Mouse (Mus musculus) CH12.LX (cell line): Measurements from ENCODE around the gene Mea1. TPM values are rescaled to one million over a fixed set of nuclear protein-coding genes. Genes with fewer than 3 reads are reported as not detected.

Source experiments
- DNase-seq: peaks from one replicate; pipeline ENCODE4 v3.0.0-alpha.2; 2013; ENCODE audit errors: extremely low read depth
- H3K27ac ChIP-seq: 2 replicates; pipeline ENCODE4 v1.5.1; 2012; ENCODE audit warnings: low read depth, mild to moderate bottlenecking, control low read depth, moderate library complexity; ENCODE audit not compliant: insufficient read depth
- H3K27me3 ChIP-seq: replicated peaks from 2 replicates; pipeline ENCODE3; 2012; ENCODE audit warnings: inconsistent platforms
- H3K36me3 ChIP-seq, 2 experiments: replicated peaks in 1 of 2; 2 replicates each; pipeline versions ENCODE3 to v1.6.1; 2012; ENCODE audit warnings: inconsistent platforms in 1 of 2, low read length in 1 of 2, mild to moderate bottlenecking in 1 of 2, mixed read lengths in 1 of 2, moderate library complexity in 1 of 2; ENCODE audit not compliant: control insufficient read depth in 1 of 2, insufficient read depth in 1 of 2
- H3K4me1 ChIP-seq, 2 experiments: 2 replicates each; pipeline ENCODE4 v1.6.1; 2012; ENCODE audit warnings: inconsistent platforms in 1 of 2, moderate library complexity in 1 of 2; ENCODE audit not compliant: insufficient read depth in 2 of 2, control insufficient read depth in 1 of 2
- H3K4me2 ChIP-seq: 2 replicates; pipeline ENCODE4 v1.6.1; 2012; ENCODE audit warnings: low read depth, mild to moderate bottlenecking, control low read depth; ENCODE audit not compliant: poor library complexity, insufficient read depth, severe bottlenecking
- H3K4me3 ChIP-seq, 3 experiments: fragments of 150-350 bp in 1 of 3; sonication (generic) in 1 of 3; replicated peaks in 1 of 3; 2 replicates each; pipeline versions ENCODE3 to v1.5.1; 2011 to 2012; ENCODE audit warnings: low read depth in 2 of 3, low read length in 2 of 3, mild to moderate bottlenecking in 2 of 3, moderate library complexity in 2 of 3, control low read depth in 1 of 3, improper control_type of control experiment in 1 of 3, inconsistent platforms in 1 of 3, mixed read lengths in 1 of 3; ENCODE audit not compliant: poor library complexity in 1 of 3
- H3K79me2 ChIP-seq: replicated peaks from 2 replicates; pipeline ENCODE4 v1.6.1; 2012; ENCODE audit warnings: mild to moderate bottlenecking, moderate library complexity; ENCODE audit not compliant: control insufficient read depth, poor library complexity, insufficient read depth, severe bottlenecking; ENCODE audit errors: extremely low read depth
- H3K9ac ChIP-seq: 2 replicates; pipeline ENCODE4 v1.6.1; 2012; ENCODE audit warnings: low read depth, mild to moderate bottlenecking, control low read depth, moderate library complexity; ENCODE audit not compliant: insufficient read depth
- H3K9me3 ChIP-seq: replicated peaks from 2 replicates; pipeline ENCODE3; 2012; ENCODE audit warnings: low read length, inconsistent platforms, mixed read lengths
- CHD2 ChIP-seq: IDR thresholded peaks from 2 replicates; pipeline ENCODE4 v1.6.1; 2011; ENCODE audit warnings: low read length, improper control_type of control experiment
- EP300 ChIP-seq: IDR thresholded peaks from 2 replicates; pipeline ENCODE4 v1.6.1; 2011; ENCODE audit warnings: low read length, improper control_type of control experiment
- ETS1 ChIP-seq: conservative IDR thresholded peaks from 2 replicates; pipeline ENCODE4 v1.6.1; 2012; ENCODE audit warnings: low read depth, mild to moderate bottlenecking, inconsistent platforms, low read length, improper control_type of control experiment, moderate library complexity
- GABPA ChIP-seq: IDR thresholded peaks from 2 replicates; pipeline ENCODE4 v1.6.1; 2012; ENCODE audit warnings: low read depth, low read length, improper control_type of control experiment, inconsistent platforms; ENCODE audit not compliant: insufficient replicate concordance
- HCFC1 ChIP-seq: IDR thresholded peaks from 2 replicates; pipeline ENCODE4 v1.6.1; 2012; ENCODE audit warnings: low read depth, mild to moderate bottlenecking, inconsistent platforms, low read length, improper control_type of control experiment
- IRF4 ChIP-seq: IDR thresholded peaks from 2 replicates; pipeline ENCODE4 v1.6.1; 2014; ENCODE audit warnings: low read depth, mild to moderate bottlenecking, inconsistent platforms, low read length, improper control_type of control experiment
- JUN ChIP-seq: IDR thresholded peaks from 2 replicates; pipeline ENCODE4 v1.6.1; 2011; ENCODE audit warnings: low read depth, mild to moderate bottlenecking, low read length, improper control_type of control experiment, moderate library complexity; ENCODE audit not compliant: insufficient read depth
- JUND ChIP-seq: conservative IDR thresholded peaks from 2 replicates; pipeline ENCODE4 v1.6.1; 2011; ENCODE audit warnings: low read depth, low read length, improper control_type of control experiment
- MAX ChIP-seq: IDR thresholded peaks from 2 replicates; pipeline ENCODE4 v1.6.1; 2011; ENCODE audit warnings: low read length, improper control_type of control experiment
- MXI1 ChIP-seq: IDR thresholded peaks from 2 replicates; pipeline ENCODE4 v1.6.1; 2011; ENCODE audit warnings: mild to moderate bottlenecking, low read depth, low read length, improper control_type of control experiment
- PAX5 ChIP-seq: IDR thresholded peaks from 2 replicates; pipeline ENCODE4 v1.6.1; 2012; ENCODE audit warnings: low read length, inconsistent platforms, mixed read lengths
- POLR2A ChIP-seq: IDR thresholded peaks from 2 replicates; pipeline ENCODE4 v1.6.1; 2011; ENCODE audit warnings: low read depth, mild to moderate bottlenecking, improper control_type of control experiment, low read length
- SIN3A ChIP-seq: IDR thresholded peaks from 2 replicates; pipeline ENCODE4 v1.6.1; 2012; ENCODE audit warnings: low read length, improper control_type of control experiment, inconsistent platforms
- SMC3 ChIP-seq: IDR thresholded peaks from 2 replicates; pipeline ENCODE4 v1.6.1; 2011; ENCODE audit warnings: low read depth, low read length, improper control_type of control experiment
- TBP ChIP-seq: conservative IDR thresholded peaks from 2 replicates; pipeline ENCODE4 v1.6.1; 2011; ENCODE audit warnings: low read depth, low read length, improper control_type of control experiment
- USF1 ChIP-seq: IDR thresholded peaks from 2 replicates; pipeline ENCODE4 v1.6.1; 2014; ENCODE audit warnings: low read depth, mild to moderate bottlenecking, inconsistent platforms, low read length, improper control_type of control experiment
- USF2 ChIP-seq: conservative IDR thresholded peaks from 2 replicates; pipeline ENCODE4 v1.6.1; 2011; ENCODE audit warnings: low read depth, low read length, improper control_type of control experiment
- ZKSCAN1 ChIP-seq: IDR thresholded peaks from 2 replicates; pipeline ENCODE4 v1.6.1; 2012; ENCODE audit warnings: low read depth, inconsistent platforms, low read length, improper control_type of control experiment, borderline replicate concordance
- dilution Hi-C: fragments of 300-500 bp; cut with MboI; formaldehyde crosslinking; loops from 2 replicates; pipeline ENCODE4 v1.14.3; 2020; ENCODE audit warnings: low sequenced_read_pairs; ENCODE audit not compliant: extremely low pct_unique_long_range_greater_than_20kb, extremely low pct_ligation_motif_present
- in situ Hi-C: fragments of 300-500 bp; cut with MboI; formaldehyde crosslinking; loops from 3 replicates; pipeline ENCODE4 v1.14.3; 2019; ENCODE audit warnings: low sequenced_read_pairs, low pct_ligation_motif_present, low pct_unique_long_range_greater_than_20kb, mixed read lengths
- polyA plus RNA-seq: library from polyadenylated mRNA; unstranded; fragments of >175 nt; gene quantifications from 2 replicates; pipeline ENCODE4 v1.2.1, GENCODE M21; 2012; ENCODE audit warnings: low read depth; ENCODE audit not compliant: insufficient read length
- total RNA-seq, 2 experiments: library from RNA; depleted of rRNA; stranded (reverse); fragments of 300-350 nt in 1 of 2; fragments of >200 nt in 1 of 2; gene quantifications; 2 replicates each; pipeline ENCODE4 v1.2.3; 2012 to 2014

Gene Mea1
- total and polyA plus RNA-seq, 3 experiments, result 68.3 to 106 (median 86.1) TPM

GRCm38 (mm10) chr17:46699912-46700311 lies 21.3 kb downstream of the Mea1 start:
- Histone ChIP-seq H3K36me3 (peaks cover 8 to 63% of the 10 kb centered on the region in 2 experiments), H3K4me3 (no peak overlapping the region), H3K79me2 (peaks cover 12% of the 10 kb centered on the region), H3K4me1 (peaks cover 11 to 24% of the 10 kb centered on the region in 2 experiments), H3K27ac (no peak overlapping the region), H3K9ac (no peak overlapping the region), H3K27me3 (no peaks in the 10 kb centered on the region), H3K9me3 (no peaks in the 10 kb centered on the region), H3K4me2 (no peak overlapping the region)
- dilution Hi-C loops, result no loop called here
- in situ Hi-C loops, result no loop called here
- no peak for DNase-seq
- TF ChIP-seq MAX, result no peak
- TF ChIP-seq MXI1, result no peak
- no peak for TF ChIP-seq USF2
- no peak for TF ChIP-seq CHD2
- no peak for TF ChIP-seq SIN3A
- TF ChIP-seq GABPA, result no peak
- no peak for TF ChIP-seq EP300
- no peak for TF ChIP-seq ZKSCAN1
- no peak for TF ChIP-seq USF1
- no peak for TF ChIP-seq POLR2A
- TF ChIP-seq PAX5, result no peak
- no peak for TF ChIP-seq SMC3
- TF ChIP-seq ETS1, result no peak
- TF ChIP-seq JUN, result no peak
- TF ChIP-seq IRF4, result no peak
- TF ChIP-seq JUND, result no peak
- TF ChIP-seq TBP, result no peak

DNA sequence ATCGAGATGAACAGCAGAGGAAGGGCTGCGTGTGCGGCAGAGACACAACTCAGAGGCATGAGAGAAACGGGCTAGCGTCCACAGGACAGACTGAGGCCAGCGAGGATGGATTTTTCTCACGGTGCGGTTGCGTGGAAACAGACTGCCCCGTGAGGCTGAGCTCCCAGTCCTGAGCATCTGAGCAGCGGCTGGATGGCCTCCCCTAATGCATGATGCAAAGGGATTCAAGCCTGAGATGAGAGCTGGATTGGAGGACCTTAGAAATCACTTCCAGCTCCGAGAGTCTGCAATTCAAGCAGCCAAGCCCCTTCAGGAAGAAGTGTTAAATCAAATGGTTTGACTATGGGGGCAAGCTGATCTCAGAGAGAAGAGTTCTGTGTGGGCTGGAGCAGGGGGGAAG lies 22.9 kb downstream of the Mea1 start:
- Histone ChIP-seq H3K79me2 (peaks cover 12% of the 10 kb centered on the region), H3K27ac (no peak overlapping the region), H3K9me3 (no peaks in the 10 kb centered on the region), H3K4me1 (peaks cover 11 to 31% of the 10 kb centered on the region in 2 experiments), H3K36me3 (peaks cover 8 to 51% of the 10 kb centered on the region in 2 experiments), H3K9ac (no peak overlapping the region), H3K4me3 (no peak overlapping the region), H3K27me3 (no peaks in the 10 kb centered on the region), H3K4me2 (no peak overlapping the region)
- TF ChIP-seq HCFC1 (no peak), JUND (no peak)
- dilution Hi-C loops, result no loop called here
- DNase-seq, result no peak
- in situ Hi-C loops, result no loop called here
